Mouse (Mus musculus) T-helper 2 cell (primary cell): ENCODE results near the gene Fmod.

ENCODE experiments used
- in situ Hi-C: fragments of 300-600 bp; cut with MboI, MseI; formaldehyde crosslinking; loops from one replicate; pipeline ENCODE4 v1.15.1; 2025; ENCODE audit warnings: high pct_unique_total_duplicates

The Fmod gene

GRCm38 (mm10) chr1:134055666-134056245 lies 18.7 kb downstream of the Fmod start:
- in situ Hi-C loops, result loop anchor here (5.0 kb wide), 1 partner anchor 52 kb away; no protein-coding TSS in a partner anchor

- in situ Hi-C loops, result loop anchor here (5.0 kb wide), 1 partner anchor 51 kb away; no protein-coding TSS in a partner anchor
Observed at GRCm38 (mm10) chr1:134056285-134056684, 19.2 kb downstream of the Fmod start.

GRCm38 (mm10) chr1:134057736-134058135 lies 20.7 kb downstream of the Fmod start:
- in situ Hi-C loops, result loop anchor here (5.0 kb wide), 1 partner anchor 50 kb away; no protein-coding TSS in a partner anchor

- in situ Hi-C loops, result loop anchor here (5.0 kb wide), 1 partner anchor 48 kb away; no protein-coding TSS in a partner anchor
Observed at GRCm38 (mm10) chr1:134058870-134059269, 21.8 kb downstream of the Fmod start.

- in situ Hi-C loops, result loop anchor here (5.0 kb wide), 1 partner anchor 47 kb away; no protein-coding TSS in a partner anchor
Observed at GRCm38 (mm10) chr1:134059739-134060695, 23.0 kb downstream of the Fmod start.

- in situ Hi-C loops, result no loop called here
Observed at GRCm38 (mm10) chr1:134060849-134061569, 24.0 kb downstream of the Fmod start.

GRCm38 (mm10) chr1:134061915-134062314 lies 24.9 kb downstream of the Fmod start:
- in situ Hi-C loops, result no loop called here

- in situ Hi-C loops, result no loop called here
Observed at GRCm38 (mm10) chr1:134062411-134063085, 25.5 kb downstream of the Fmod start.

- in situ Hi-C loops, result no loop called here
Observed at GRCm38 (mm10) chr1:134063086-134063772, 26.2 kb downstream of the Fmod start.

GRCm38 (mm10) chr1:134063773-134064125 lies 26.7 kb downstream of the Fmod start:
- in situ Hi-C loops, result no loop called here

GRCm38 (mm10) chr1:134064296-134064831 lies 27.3 kb downstream of the Fmod start:
- in situ Hi-C loops, result no loop called here

GRCm38 (mm10) chr1:134065241-134065809 lies 28.3 kb downstream of the Fmod start:
- in situ Hi-C loops, result no loop called here

- in situ Hi-C loops, result no loop called here
Observed at GRCm38 (mm10) chr1:134066554-134066953, 29.5 kb downstream of the Fmod start.

- in situ Hi-C loops, result no loop called here
Observed at GRCm38 (mm10) chr1:134067143-134067619, 30.1 kb downstream of the Fmod start.

GRCm38 (mm10) chr1:134070099-134070669 lies 33.1 kb downstream of the Fmod start:
- in situ Hi-C loops, result no loop called here

GRCm38 (mm10) chr1:134071411-134072018 lies 34.5 kb downstream of the Fmod start:
- in situ Hi-C loops, result no loop called here

GRCm38 (mm10) chr1:134073061-134073564 lies 36.1 kb downstream of the Fmod start:
- in situ Hi-C loops, result no loop called here

GRCm38 (mm10) chr1:134073658-134074057 lies 36.6 kb downstream of the Fmod start:
- in situ Hi-C loops, result no loop called here

- in situ Hi-C loops, result no loop called here
Observed at GRCm38 (mm10) chr1:134074184-134074583, 37.1 kb downstream of the Fmod start.
